Mouse (Mus musculus) testis, postnatal 10 days (tissue): ENCODE data around the gene Csrp2.

Experiments used
- DNase-seq: peaks from one replicate; pipeline ENCODE4 v3.0.0; 2021; ENCODE audit warnings: low spot score

The Csrp2 gene

DNA sequence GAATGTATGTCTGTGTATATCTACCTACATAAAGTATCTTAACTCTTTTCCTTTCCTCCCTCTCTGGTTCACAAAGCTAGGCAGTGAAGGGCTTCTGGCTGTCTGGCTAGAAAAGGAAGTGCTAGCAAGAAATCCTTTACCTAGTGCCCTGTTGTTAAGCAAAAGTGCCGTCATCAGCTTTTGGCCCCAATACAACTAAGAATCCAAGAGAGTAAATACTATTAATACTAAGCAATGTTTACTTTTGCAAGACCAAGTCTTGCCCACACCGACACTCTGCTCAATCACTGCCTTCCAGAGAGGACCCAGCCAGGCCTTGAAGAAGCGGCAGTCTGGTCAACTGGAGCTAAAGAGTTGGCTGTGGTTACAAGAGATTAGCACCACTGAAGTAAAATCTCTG is 51.5 kb downstream of the Csrp2 start:
- no peak for DNase-seq

DNA sequence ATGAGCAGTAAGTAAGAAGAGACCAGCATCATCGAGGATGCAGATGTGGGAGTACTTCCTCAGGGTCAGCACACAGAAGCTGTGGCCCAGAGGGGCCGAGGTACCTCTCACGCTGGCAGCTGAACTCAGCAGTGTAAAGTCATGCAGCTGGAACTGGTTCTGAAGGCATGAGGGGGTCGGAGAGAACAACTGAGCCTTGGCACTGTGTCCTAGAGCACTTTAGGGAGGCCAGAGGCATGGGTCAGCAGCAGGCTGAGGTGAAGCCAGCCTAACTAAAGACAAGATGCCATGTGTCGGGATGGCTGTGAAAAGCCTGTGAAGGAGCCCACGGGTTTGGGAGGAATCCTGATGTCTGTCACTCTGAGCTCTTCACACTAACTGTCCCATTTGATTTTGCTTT is 51.9 kb downstream of the Csrp2 start:
- no peak for DNase-seq

- DNase-seq = no peak
These were observed 52.4 kb downstream of the Csrp2 start for GRCm38 (mm10) chr10:110971998-110972397.

- peak; percentile 62 for DNase-seq
These were observed 54.9 kb downstream of the Csrp2 start for GRCm38 (mm10) chr10:110974463-110974862.

- no peak for DNase-seq
These were observed 55.3 kb downstream of the Csrp2 start for GRCm38 (mm10) chr10:110974885-110975284.

GRCm38 (mm10) chr10:110976046-110976445 is 56.5 kb downstream of the Csrp2 start:
- no peak for DNase-seq

- DNase-seq = no peak
These were observed 57.8 kb downstream of the Csrp2 start for GRCm38 (mm10) chr10:110977379-110977778.

DNA sequence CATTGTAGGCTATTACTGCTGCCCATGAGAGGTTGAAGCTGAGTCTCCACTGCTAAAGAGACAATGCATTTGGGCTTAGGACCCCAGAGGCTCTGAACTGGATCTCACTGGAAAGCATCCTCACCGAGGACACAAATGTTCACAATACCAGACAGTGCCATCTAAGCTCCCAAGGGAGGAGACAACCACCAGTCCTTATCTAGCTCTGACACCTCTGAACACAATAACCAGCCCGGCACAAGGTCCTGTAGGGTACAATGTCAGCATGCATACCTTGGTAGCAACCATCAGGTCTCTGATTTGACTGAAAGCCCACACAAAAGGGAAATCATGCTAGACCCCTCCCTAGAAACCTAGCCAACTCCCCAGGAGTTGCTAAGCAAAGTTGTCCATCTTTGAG is 59.8 kb downstream of the Csrp2 start:
- DNase-seq = no peak

DNA sequence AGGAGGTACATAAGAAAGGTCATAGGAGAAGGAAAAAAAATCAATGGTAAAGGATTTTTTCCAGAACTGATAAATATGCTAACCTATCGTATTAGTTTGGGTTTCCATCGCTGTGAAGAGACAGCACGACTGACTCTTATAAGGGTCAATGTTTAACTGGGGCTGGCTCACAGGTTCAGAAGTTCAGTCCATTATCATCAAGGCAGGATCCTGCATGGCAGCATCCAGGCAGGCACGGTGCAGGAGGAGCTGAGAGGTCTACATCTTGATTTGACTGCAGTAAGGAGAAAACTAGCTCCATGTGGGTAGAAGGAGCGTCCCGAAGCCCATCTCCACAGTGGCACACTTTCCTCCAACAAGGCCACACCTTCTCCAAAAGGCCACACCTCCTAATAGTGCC is 60.9 kb downstream of the Csrp2 start:
- no peak for DNase-seq

GRCm38 (mm10) chr10:110982771-110983170 is 63.2 kb downstream of the Csrp2 start:
- DNase-seq = no peak

DNA sequence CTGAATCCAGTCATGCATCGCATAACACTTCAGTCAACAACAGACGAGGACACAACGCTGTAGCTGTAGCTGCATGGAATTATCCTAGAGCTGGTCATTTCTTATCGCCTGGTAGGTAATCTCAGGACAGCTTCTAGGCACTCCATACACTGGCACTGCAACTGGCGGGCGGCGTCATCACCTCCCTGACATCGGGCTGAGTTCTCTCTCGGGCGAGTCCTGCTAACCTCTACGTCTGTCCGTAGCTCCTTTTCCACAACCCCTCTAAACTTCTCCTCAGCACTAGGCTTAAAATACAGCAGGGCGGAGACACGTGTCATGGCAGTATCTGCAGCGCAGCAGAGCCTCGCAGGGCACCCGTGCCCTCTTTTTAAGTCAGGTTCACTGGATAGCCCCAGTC is 67.1 kb downstream of the Csrp2 start:
- no peak for DNase-seq
